Mouse (Mus musculus) forebrain, embryonic 13.5 days (tissue): Measurements from ENCODE around the gene Wipf1. TPM values are rescaled to one million over a fixed set of nuclear protein-coding genes. Genes with fewer than 3 reads are reported as not detected.
"Not testable (repeated sequence)": the region's sequence is repeated elsewhere in the genome, so short reads cannot be mapped to it uniquely, and the experiment has no call there.

Experiments used
- ATAC-seq: fragments of 200-750 bp; cut with Nextera tagmentation; 2 replicates; pipeline ENCODE4 v1.8.0; 2017
- H3K27ac ChIP-seq: fragments of 300-500 bp; sonication (generic); 2 replicates; pipeline ENCODE4 v1.5.1; 2015; ENCODE audit warnings: inconsistent platforms, mild to moderate bottlenecking, moderate library complexity
- H3K27me3 ChIP-seq: fragments of 300-500 bp; sonication (generic); 2 replicates; pipeline ENCODE4 v1.6.1; 2015; ENCODE audit warnings: mild to moderate bottlenecking, inconsistent platforms
- H3K36me3 ChIP-seq: fragments of 300-500 bp; sonication (generic); 2 replicates; pipeline ENCODE4 v1.6.1; 2015; ENCODE audit warnings: mild to moderate bottlenecking, inconsistent platforms; ENCODE audit not compliant: poor library complexity, severe bottlenecking
- H3K4me1 ChIP-seq: fragments of 300-500 bp; sonication (generic); 2 replicates; pipeline ENCODE4 v1.6.1; 2015; ENCODE audit warnings: inconsistent platforms
- H3K4me2 ChIP-seq: fragments of 300-500 bp; sonication (generic); 2 replicates; pipeline ENCODE4 v1.6.1; 2015; ENCODE audit warnings: inconsistent platforms, mild to moderate bottlenecking, moderate library complexity
- H3K4me3 ChIP-seq: fragments of 300-500 bp; sonication (generic); 2 replicates; pipeline ENCODE4 v1.5.1; 2015; ENCODE audit warnings: mild to moderate bottlenecking, inconsistent platforms
- H3K9ac ChIP-seq: fragments of 300-500 bp; sonication (generic); 2 replicates; pipeline ENCODE4 v1.6.1; 2015; ENCODE audit warnings: mild to moderate bottlenecking, inconsistent platforms
- H3K9me3 ChIP-seq: fragments of 300-500 bp; sonication (generic); replicated peaks from 2 replicates; pipeline ENCODE4 v1.6.1; 2016; ENCODE audit warnings: inconsistent platforms
- WGBS: fragments of 180-500 bp; shearing (Covaris S2); methylation state at CpG from one replicate; pipeline ENCODE4 v1.1.7; 2015; 5-methylcytosine and 5-hydroxymethylcytosine counted together
- polyA plus RNA-seq: library from polyadenylated mRNA; unstranded; fragments of >200 nt; fragmentation: Nextera tagmentation; extraction: Ambion mirVana; gene quantifications from 2 replicates; pipeline ENCODE4 v1.2.1, GENCODE M21; 2015

The Wipf1 gene
- polyA plus RNA-seq, 1 experiment from 2014 or later = 2.4 TPM

- no peak overlapping the region for H3K27ac ChIP-seq
- H3K9me3 ChIP-seq = no peaks in the 10 kb centered on the region
- H3K9ac ChIP-seq = no peak overlapping the region
- H3K4me3 ChIP-seq = no peak overlapping the region
- no peaks in the 10 kb centered on the region for H3K36me3 ChIP-seq
- no peak overlapping the region for H3K4me2 ChIP-seq
- H3K4me1 ChIP-seq = peaks cover 9% of the 10 kb centered on the region; the same call in 1 of the 2 replicates
- no peaks in the 10 kb centered on the region for H3K27me3 ChIP-seq
- WGBS = 84% methylated on average over 5 of the region's 5 CpGs
- ATAC-seq = no peak
These were observed 10.6 kb downstream of the Wipf1 start for GRCm38 (mm10) chr2:73518966-73519365.

GRCm38 (mm10) chr2:73518311-73518710 lies 11.2 kb downstream of the Wipf1 start:
- no peak overlapping the region for H3K9ac ChIP-seq
- WGBS = 91% methylated on average over 2 of the region's 2 CpGs

GRCm38 (mm10) chr2:73514178-73514577 lies 15.4 kb downstream of the Wipf1 start:
- no peak overlapping the region for H3K4me2 ChIP-seq
- H3K4me1 ChIP-seq = no peaks in the 10 kb centered on the region
- H3K27me3 ChIP-seq = no peaks in the 10 kb centered on the region
- no peak overlapping the region for H3K27ac ChIP-seq
- H3K4me3 ChIP-seq = no peak overlapping the region
- no peak for ATAC-seq
- no peaks in the 10 kb centered on the region for H3K9me3 ChIP-seq
- no peaks in the 10 kb centered on the region for H3K36me3 ChIP-seq
- H3K9ac ChIP-seq = no peak overlapping the region
- WGBS = 93% methylated on average over 6 of the region's 6 CpGs

More at GRCm38 (mm10) chr2:73518311-73518710, 11.2 kb downstream of the Wipf1 start:
- no peak overlapping the region for H3K4me3 ChIP-seq
- H3K4me1 ChIP-seq = peaks cover 9% of the 10 kb centered on the region; the same call in 1 of the 2 replicates
- no peaks in the 10 kb centered on the region for H3K9me3 ChIP-seq
- H3K4me2 ChIP-seq = no peak overlapping the region
- H3K27ac ChIP-seq = no peak overlapping the region
- no peak for ATAC-seq
- no peaks in the 10 kb centered on the region for H3K36me3 ChIP-seq
- H3K27me3 ChIP-seq = no peaks in the 10 kb centered on the region

- H3K27ac ChIP-seq = no peak overlapping the region
- no peaks in the 10 kb centered on the region for H3K36me3 ChIP-seq
- no peak overlapping the region for H3K9ac ChIP-seq
- 97% methylated on average over 2 of the region's 2 CpGs for WGBS
- no peak overlapping the region for H3K4me3 ChIP-seq
- no peaks in the 10 kb centered on the region for H3K4me1 ChIP-seq
- no peaks in the 10 kb centered on the region for H3K27me3 ChIP-seq
- no peak for ATAC-seq
- H3K9me3 ChIP-seq = no peaks in the 10 kb centered on the region
- no peak overlapping the region for H3K4me2 ChIP-seq
These were observed 16.3 kb downstream of the Wipf1 start for GRCm38 (mm10) chr2:73513204-73513749.

GRCm38 (mm10) chr2:73512044-73512443 lies 17.5 kb downstream of the Wipf1 start:
- H3K4me2 ChIP-seq = no peak overlapping the region
- H3K4me3 ChIP-seq = no peak overlapping the region
- H3K27me3 ChIP-seq = no peaks in the 10 kb centered on the region
- no peak for ATAC-seq
- H3K27ac ChIP-seq = no peak overlapping the region
- H3K9me3 ChIP-seq = no peaks in the 10 kb centered on the region
- H3K9ac ChIP-seq = no peak overlapping the region
- no peaks in the 10 kb centered on the region for H3K36me3 ChIP-seq
- H3K4me1 ChIP-seq = no peaks in the 10 kb centered on the region
- WGBS = 94% methylated on average over 3 of the region's 3 CpGs

- no peak for ATAC-seq
- H3K4me3 ChIP-seq = no peak overlapping the region
- H3K9ac ChIP-seq = no peak overlapping the region
- H3K9me3 ChIP-seq = no peaks in the 10 kb centered on the region
- no peak overlapping the region for H3K27ac ChIP-seq
- H3K4me2 ChIP-seq = no peak overlapping the region
- H3K27me3 ChIP-seq = no peaks in the 10 kb centered on the region
- WGBS = 88% methylated on average over 7 of the region's 7 CpGs
- no peaks in the 10 kb centered on the region for H3K36me3 ChIP-seq
- H3K4me1 ChIP-seq = no peaks in the 10 kb centered on the region
These were observed 18.7 kb downstream of the Wipf1 start for GRCm38 (mm10) chr2:73510731-73511360.

- Histone ChIP-seq H3K27me3 (no peaks in the 10 kb centered on the region), H3K4me2 (no peak overlapping the region), H3K4me1 (no peaks in the 10 kb centered on the region), H3K27ac (no peak overlapping the region), H3K9ac (no peak overlapping the region), H3K9me3 (no peaks in the 10 kb centered on the region), H3K36me3 (no peaks in the 10 kb centered on the region), H3K4me3 (no peak overlapping the region)
- 85% methylated on average over 3 of the region's 3 CpGs for WGBS
- no peak for ATAC-seq
These were observed 19.6 kb downstream of the Wipf1 start for GRCm38 (mm10) chr2:73510025-73510288.

GRCm38 (mm10) chr2:73509248-73510024 lies 20.1 kb downstream of the Wipf1 start:
- Histone ChIP-seq H3K9me3 (no peaks in the 10 kb centered on the region), H3K27me3 (no peaks in the 10 kb centered on the region), H3K4me2 (no peak overlapping the region), H3K9ac (no peak overlapping the region), H3K27ac (no peak overlapping the region), H3K36me3 (no peaks in the 10 kb centered on the region), H3K4me3 (no peak overlapping the region), H3K4me1 (no peaks in the 10 kb centered on the region)
- 69% methylated on average over 15 of the region's 15 CpGs for WGBS
- no peak for ATAC-seq

GRCm38 (mm10) chr2:73507886-73508285 lies 21.6 kb downstream of the Wipf1 start:
- 86% methylated on average over 7 of the region's 7 CpGs for whole genome bisulfite sequencing
- Histone ChIP-seq H3K4me1 (no peaks in the 10 kb centered on the region), H3K4me2 (no peak overlapping the region), H3K36me3 (no peaks in the 10 kb centered on the region), H3K27me3 (no peaks in the 10 kb centered on the region), H3K9me3 (no peaks in the 10 kb centered on the region), H3K4me3 (no peak overlapping the region), H3K9ac (no peak overlapping the region), H3K27ac (no peak overlapping the region)
- no peak for ATAC-seq

GRCm38 (mm10) chr2:73506337-73506736 lies 23.2 kb downstream of the Wipf1 start:
- not testable (repeated sequence) for H3K9me3 ChIP-seq, H3K27ac ChIP-seq, H3K4me1 ChIP-seq, H3K36me3 ChIP-seq, H3K4me3 ChIP-seq, H3K9ac ChIP-seq, H3K27me3 ChIP-seq, H3K4me2 ChIP-seq, ATAC-seq
- 88% methylated on average over 4 of the region's 4 CpGs for WGBS

- Histone ChIP-seq H3K9me3 (no peaks in the 10 kb centered on the region), H3K4me3 (no peak overlapping the region), H3K4me1 (no peaks in the 10 kb centered on the region), H3K9ac (no peak overlapping the region), H3K36me3 (no peaks in the 10 kb centered on the region), H3K4me2 (no peak overlapping the region), H3K27ac (no peak overlapping the region), H3K27me3 (no peaks in the 10 kb centered on the region)
- 94% methylated on average over 10 of the region's 10 CpGs for WGBS
- no peak for ATAC-seq
These were observed 26.6 kb downstream of the Wipf1 start for GRCm38 (mm10) chr2:73502863-73503429.

GRCm38 (mm10) chr2:73500864-73501263 lies 28.7 kb downstream of the Wipf1 start:
- Histone ChIP-seq H3K27ac (no peak overlapping the region), H3K9ac (no peak overlapping the region), H3K9me3 (no peaks in the 10 kb centered on the region), H3K4me1 (no peaks in the 10 kb centered on the region), H3K4me3 (no peak overlapping the region), H3K27me3 (no peaks in the 10 kb centered on the region), H3K36me3 (no peaks in the 10 kb centered on the region), H3K4me2 (no peak overlapping the region)
- no peak for ATAC-seq
- WGBS = 88% methylated on average over 13 of the region's 13 CpGs
